Mouse (Mus musculus) MEL (cell line): ENCODE measurements around the gene Itgb6. TPM values are rescaled to one million over a fixed set of nuclear protein-coding genes. Genes with fewer than 3 reads are reported as not detected.

ENCODE experiments used
- DNase-seq: peaks from one replicate; pipeline ENCODE4 v3.0.0; 2011; ENCODE audit warnings: low read depth, low spot score
- H3K27ac ChIP-seq: 2 replicates; pipeline ENCODE4 v1.5.1; 2012; ENCODE audit warnings: low read depth, mild to moderate bottlenecking, control low read depth, low read length, moderate library complexity; ENCODE audit not compliant: control insufficient read depth
- H3K27me3 ChIP-seq, 2 experiments: fragments of 150-350 bp in 1 of 2; sonication (generic) in 1 of 2; 2 replicates each; pipeline ENCODE4 v1.6.1; 2012; ENCODE audit warnings: low read length in 2 of 2, mild to moderate bottlenecking in 2 of 2, improper control_type of control experiment in 1 of 2, moderate library complexity in 1 of 2; ENCODE audit not compliant: insufficient read depth in 2 of 2, control insufficient read depth in 1 of 2
- H3K36me3 ChIP-seq, 2 experiments: 2 replicates each; pipeline ENCODE4 v1.6.1; 2012 to 2014; ENCODE audit warnings: low read length in 2 of 2, improper control_type of control experiment in 1 of 2, inconsistent platforms in 1 of 2, mild to moderate bottlenecking in 1 of 2; ENCODE audit not compliant: insufficient read depth in 2 of 2, control insufficient read depth in 1 of 2
- H3K4me1 ChIP-seq, 2 experiments: fragments of 150-350 bp in 1 of 2; sonication (generic) in 1 of 2; 2 replicates each; pipeline ENCODE4 v1.6.1; 2012; ENCODE audit warnings: low read length in 2 of 2, improper control_type of control experiment in 1 of 2, mild to moderate bottlenecking in 1 of 2; ENCODE audit not compliant: insufficient read depth in 2 of 2, control insufficient read depth in 1 of 2
- H3K4me3 ChIP-seq, 2 experiments: fragments of 150-350 bp in 1 of 2; sonication (generic) in 1 of 2; 2 replicates each; pipeline ENCODE4 v1.5.1; 2012; ENCODE audit warnings: low read depth in 2 of 2, low read length in 2 of 2, mild to moderate bottlenecking in 2 of 2, moderate library complexity in 2 of 2, control low read depth in 1 of 2, improper control_type of control experiment in 1 of 2; ENCODE audit not compliant: control insufficient read depth in 1 of 2, insufficient read depth in 1 of 2
- H3K79me2 ChIP-seq: 2 replicates; pipeline ENCODE4 v1.6.1; 2012; ENCODE audit warnings: mild to moderate bottlenecking, low read length, moderate library complexity; ENCODE audit not compliant: control insufficient read depth, poor library complexity, insufficient read depth
- H3K9ac ChIP-seq: 2 replicates; pipeline ENCODE4 v1.6.1; 2012; ENCODE audit warnings: low read depth, mild to moderate bottlenecking, control low read depth, low read length, moderate library complexity; ENCODE audit not compliant: control insufficient read depth, poor library complexity, severe bottlenecking
- H3K9me3 ChIP-seq: fragments of 150-350 bp; sonication (generic); replicated peaks from 2 replicates; pipeline ENCODE4 v1.6.1; 2012; ENCODE audit warnings: mild to moderate bottlenecking, low read length, improper control_type of control experiment, moderate library complexity; ENCODE audit not compliant: insufficient read depth
- E2F4 ChIP-seq: IDR thresholded peaks from 2 replicates; pipeline ENCODE4 v1.6.1; 2011; ENCODE audit warnings: low read depth, low read length, improper control_type of control experiment, borderline replicate concordance
- ETS1 ChIP-seq: IDR thresholded peaks from 2 replicates; pipeline ENCODE4 v1.6.1; 2012; ENCODE audit warnings: low read depth, mild to moderate bottlenecking, inconsistent platforms, low read length, improper control_type of control experiment, moderate library complexity
- GABPA ChIP-seq: IDR thresholded peaks from 2 replicates; pipeline ENCODE4 v1.6.1; 2012; ENCODE audit warnings: low read depth, mild to moderate bottlenecking, inconsistent platforms, low read length, improper control_type of control experiment, moderate library complexity
- GATA1 ChIP-seq: IDR thresholded peaks from 2 replicates; pipeline ENCODE4 v1.6.1; 2011; ENCODE audit warnings: low read depth, low read length, improper control_type of control experiment
- HCFC1 ChIP-seq: IDR thresholded peaks from 2 replicates; pipeline ENCODE4 v1.6.1; 2012; ENCODE audit warnings: low read depth, mild to moderate bottlenecking, inconsistent platforms, low read length, improper control_type of control experiment, moderate library complexity
- JUND ChIP-seq: IDR thresholded peaks from 2 replicates; pipeline ENCODE4 v1.6.1; 2011; ENCODE audit warnings: low read depth, mild to moderate bottlenecking, improper control_type of control experiment, low read length
- MAFK ChIP-seq: IDR thresholded peaks from 2 replicates; pipeline ENCODE4 v1.6.1; 2011; ENCODE audit warnings: low read depth, mild to moderate bottlenecking, low read length, improper control_type of control experiment, borderline replicate concordance
- MAZ ChIP-seq: IDR thresholded peaks from 2 replicates; pipeline ENCODE4 v1.6.1; 2012; ENCODE audit warnings: low read depth, mild to moderate bottlenecking, inconsistent platforms, low read length, improper control_type of control experiment
- MEF2A ChIP-seq: IDR thresholded peaks from 2 replicates; pipeline ENCODE4 v1.6.1; 2014; ENCODE audit warnings: low read depth, mild to moderate bottlenecking, inconsistent platforms, low read length, improper control_type of control experiment; ENCODE audit not compliant: poor library complexity, insufficient replicate concordance, severe bottlenecking; ENCODE audit errors: extremely low read depth
- MXI1 ChIP-seq: IDR thresholded peaks from 2 replicates; pipeline ENCODE4 v1.6.1; 2011; ENCODE audit warnings: mild to moderate bottlenecking, low read depth, low read length, improper control_type of control experiment
- MYB ChIP-seq: IDR thresholded peaks from 2 replicates; pipeline ENCODE4 v1.6.1; 2011; ENCODE audit warnings: mild to moderate bottlenecking, low read depth, low read length, improper control_type of control experiment
- MYC ChIP-seq: IDR thresholded peaks from 2 replicates; pipeline ENCODE4 v1.6.1; 2011; ENCODE audit warnings: low read depth, mild to moderate bottlenecking, low read length, improper control_type of control experiment, moderate library complexity
- NRF1 ChIP-seq: IDR thresholded peaks from 2 replicates; pipeline ENCODE4 v1.6.1; 2014; ENCODE audit warnings: low read depth, mild to moderate bottlenecking, inconsistent platforms, low read length, improper control_type of control experiment, moderate library complexity; ENCODE audit not compliant: poor library complexity, insufficient read depth, severe bottlenecking
- POLR2A ChIP-seq, 2 experiments: IDR thresholded peaks; 2 replicates each; pipeline ENCODE4 v1.6.1; 2011 to 2012; ENCODE audit warnings: low read length in 2 of 2, mild to moderate bottlenecking in 2 of 2, control low read depth in 1 of 2, improper control_type of control experiment in 1 of 2, low read depth in 1 of 2, moderate library complexity in 1 of 2; ENCODE audit not compliant: control insufficient read depth in 1 of 2, insufficient read depth in 1 of 2, poor library complexity in 1 of 2
- POLR2AphosphoS5 ChIP-seq: IDR thresholded peaks from 2 replicates; pipeline ENCODE4 v1.6.1; 2012; ENCODE audit warnings: low read depth, borderline replicate concordance, mild to moderate bottlenecking, inconsistent platforms, low read length, moderate library complexity, mixed read lengths
- RCOR1 ChIP-seq: IDR thresholded peaks from 2 replicates; pipeline ENCODE4 v1.6.1; 2012; ENCODE audit warnings: low read depth, mild to moderate bottlenecking, inconsistent platforms, low read length, improper control_type of control experiment
- SIN3A ChIP-seq: IDR thresholded peaks from 2 replicates; pipeline ENCODE4 v1.6.1; 2012; ENCODE audit warnings: low read length, improper control_type of control experiment, inconsistent platforms
- SMC3 ChIP-seq: IDR thresholded peaks from 2 replicates; pipeline ENCODE4 v1.6.1; 2011; ENCODE audit warnings: low read depth, low read length, improper control_type of control experiment
- TBP ChIP-seq: IDR thresholded peaks from 2 replicates; pipeline ENCODE4 v1.8.0; 2011; ENCODE audit warnings: low read depth, low read length, improper control_type of control experiment
- TCF12 ChIP-seq: IDR thresholded peaks from 2 replicates; pipeline ENCODE4 v1.6.1; 2014; ENCODE audit warnings: low read depth, mild to moderate bottlenecking, inconsistent platforms, low read length, improper control_type of control experiment, moderate library complexity
- UBTF ChIP-seq: IDR thresholded peaks from 2 replicates; pipeline ENCODE4 v1.6.1; 2012; ENCODE audit warnings: low read depth, mild to moderate bottlenecking, inconsistent platforms, low read length, improper control_type of control experiment, moderate library complexity, borderline replicate concordance; ENCODE audit not compliant: insufficient read depth
- ZKSCAN1 ChIP-seq: IDR thresholded peaks from 2 replicates; pipeline ENCODE4 v1.6.1; 2012; ENCODE audit warnings: low read depth, mild to moderate bottlenecking, inconsistent platforms, low read length, improper control_type of control experiment, moderate library complexity
- ZMIZ1 ChIP-seq: IDR thresholded peaks from 2 replicates; pipeline ENCODE4 v1.6.1; 2012; ENCODE audit warnings: low read depth, mild to moderate bottlenecking, inconsistent platforms, low read length, improper control_type of control experiment, moderate library complexity
- ZNF384 ChIP-seq: IDR thresholded peaks from 2 replicates; pipeline ENCODE4 v1.6.1; 2012; ENCODE audit warnings: low read depth, mild to moderate bottlenecking, inconsistent platforms, low read length, improper control_type of control experiment
- polyA plus RNA-seq, 2 experiments: library from polyadenylated mRNA; stranded (reverse) in 1 of 2; unstranded in 1 of 2; fragments of >175 nt in 1 of 2; fragments of >200 nt in 1 of 2; gene quantifications; 2 replicates each; pipeline versions ENCODE4 v1.2.1 to v1.2.4; 2012; ENCODE audit warnings: low replicate concordance in 2 of 2, low read depth in 1 of 2; ENCODE audit not compliant: insufficient read length in 2 of 2, insufficient read depth in 1 of 2, missing spikeins in 1 of 2
- total RNA-seq: library from RNA; depleted of rRNA; stranded (reverse); fragments of 300-350 nt; gene quantifications from 2 replicates; pipeline ENCODE4 v1.2.3, GENCODE M21; 2012

Gene Itgb6
- total and polyA plus RNA-seq, 3 experiments, result not detected

- TF ChIP-seq ETS1 (no peak), HCFC1 (no peak), TCF12 (no peak), POLR2AphosphoS5 (no peak), SMC3 (no peak), ZMIZ1 (no peak), E2F4 (no peak), MAFK (no peak), MAZ (no peak), UBTF (no peak), JUND (no peak), SIN3A (no peak), POLR2A (IDR thresholded peaks at IDR 0.05; ENCODE audit: control insufficient read depth in 1 of 2, insufficient read depth in 1 of 2, low read depth in 1 of 2, low read length in 2 of 2, poor library complexity in 1 of 2) (no peak)
- H3K27me3 ChIP-seq, result peaks cover 0 to 3% of the 10 kb centered on the region in 2 experiments; a peak in 2 of 4 replicates
- H3K27ac ChIP-seq, result no peak overlapping the region
- H3K4me3 ChIP-seq, result no peak overlapping the region
- no peaks in the 10 kb centered on the region for H3K36me3 ChIP-seq
- no peak overlapping the region for H3K9ac ChIP-seq
- no peaks in the 10 kb centered on the region for H3K79me2 ChIP-seq
- no peaks in the 10 kb centered on the region for H3K9me3 ChIP-seq
- DNase-seq, result no peak
- H3K4me1 ChIP-seq, result no peaks in the 10 kb centered on the region
Observed at GRCm38 (mm10) chr2:60716549-60716948, 5.9 kb downstream of the Itgb6 start.

GRCm38 (mm10) chr2:60715771-60716170 lies 6.7 kb downstream of the Itgb6 start:
- H3K9me3 ChIP-seq, result no peaks in the 10 kb centered on the region
- no peak overlapping the region for H3K4me3 ChIP-seq
- no peaks in the 10 kb centered on the region for H3K36me3 ChIP-seq
- no peak overlapping the region for H3K9ac ChIP-seq
- H3K4me1 ChIP-seq, result no peaks in the 10 kb centered on the region
- no peak for TF ChIP-seq GABPA
- TF ChIP-seq POLR2AphosphoS5, result no peak
- no peak for TF ChIP-seq TBP
- TF ChIP-seq ZNF384, result no peak
- TF ChIP-seq GATA1, result no peak
- no peak for TF ChIP-seq POLR2A (IDR thresholded peaks at IDR 0.05; ENCODE audit: control insufficient read depth in 1 of 2, insufficient read depth in 1 of 2, low read depth in 1 of 2, low read length in 2 of 2, poor library complexity in 1 of 2)
- no peak for TF ChIP-seq MYB
- TF ChIP-seq ZMIZ1, result no peak
- TF ChIP-seq RCOR1, result no peak
- TF ChIP-seq MYC, result no peak
- TF ChIP-seq ETS1, result no peak
- no peak for TF ChIP-seq JUND
- no peak for TF ChIP-seq MXI1
- TF ChIP-seq NRF1, result no peak
- no peak for TF ChIP-seq MEF2A
- TF ChIP-seq ZKSCAN1, result no peak
- TF ChIP-seq TCF12, result no peak
- H3K27me3 ChIP-seq, result peaks cover 0 to 3% of the 10 kb centered on the region in 2 experiments; a peak in 2 of 4 replicates
- no peak for DNase-seq
- H3K79me2 ChIP-seq, result no peaks in the 10 kb centered on the region
- H3K27ac ChIP-seq, result no peak overlapping the region
